Mouse (Mus musculus): ENCODE measurements around the gene Tmem221. TPM values are rescaled to one million over a fixed set of nuclear protein-coding genes. Genes with fewer than 3 reads are reported as not detected.
A peak's percentile ranks its signal among the peaks of the same experiment; 100 is the strongest.
"Not testable (repeated sequence)": the region's sequence is repeated elsewhere in the genome, so short reads cannot be mapped to it uniquely, and the experiment has no call there.

Gene Tmem221
- total RNA-seq, 2 experiments from 2014 or later = 0.31 to 0.36 TPM

- intact Hi-C loops (cut with DNase I) = loop anchor here (1.0 kb wide), 1 partner anchor 25 kb away; no protein-coding TSS in a partner anchor
- peak; percentile 86 for DNase-seq (ENCODE audit: low spot score)
These were observed 37.0 kb downstream of the Tmem221 start for GRCm38 (mm10) chr8:71521634-71522033.

- intact Hi-C loops (cut with DNase I) = loop anchor here (2.0 kb wide), 1 partner anchor 78 kb away; no protein-coding TSS in a partner anchor
- not testable (repeated sequence) for DNase-seq (ENCODE audit: low spot score)
These were observed 39.4 kb downstream of the Tmem221 start for GRCm38 (mm10) chr8:71519037-71519825.

- intact Hi-C loops (cut with DNase I) = no loop called here
- no peak for DNase-seq (ENCODE audit: low spot score)
These were observed 41.9 kb downstream of the Tmem221 start for GRCm38 (mm10) chr8:71516786-71517185.

- intact Hi-C loops (cut with DNase I) = no loop called here
- DNase-seq (ENCODE audit: low spot score) = no peak
These were observed 43.6 kb downstream of the Tmem221 start for GRCm38 (mm10) chr8:71515043-71515442.

GRCm38 (mm10) chr8:71513018-71513754 is 45.5 kb downstream of the Tmem221 start:
- intact Hi-C loops (cut with DNase I) = no loop called here
- no peak for DNase-seq (ENCODE audit: low spot score)

GRCm38 (mm10) chr8:71511644-71512043 is 47.0 kb downstream of the Tmem221 start, which contains the start of gene Plvap:
Gene Plvap, minus strand, starts transcription at chr8:71511752.
- DNase-seq (ENCODE audit: low spot score) = no peak
- intact Hi-C loops (cut with DNase I) = no loop called here

- intact Hi-C loops (cut with DNase I) = no loop called here
- DNase-seq (ENCODE audit: low spot score) = no peak
These were observed 49.4 kb downstream of the Tmem221 start for GRCm38 (mm10) chr8:71509316-71509715.

GRCm38 (mm10) chr8:71507589-71508104 is 51.0 kb downstream of the Tmem221 start:
- intact Hi-C loops (cut with DNase I) = no loop called here
- DNase-seq (ENCODE audit: low spot score) = peak; percentile 70

- DNase-seq (ENCODE audit: low spot score) = peak; percentile 46
- intact Hi-C loops (cut with DNase I) = no loop called here
These were observed 52.7 kb downstream of the Tmem221 start for GRCm38 (mm10) chr8:71505979-71506378.

GRCm38 (mm10) chr8:71505326-71505725 is 53.3 kb downstream of the Tmem221 start:
- intact Hi-C loops (cut with DNase I) = no loop called here
- no peak for DNase-seq (ENCODE audit: low spot score)

- DNase-seq (ENCODE audit: low spot score) = no peak
- intact Hi-C loops (cut with DNase I) = no loop called here
These were observed 54.3 kb downstream of the Tmem221 start for GRCm38 (mm10) chr8:71504349-71504748.

Other genes with a start within 250 kb of the Tmem221 start
- 100 to 1,000 TPM; 116 to 128 TPM for gene Use1, start 192.0 kb downstream of the Tmem221 start, total RNA-seq (2021)
- gene Ocel1, start 187.6 kb downstream of the Tmem221 start, total RNA-seq (2021) = 10 to 100 TPM; 13.2 to 14.3 TPM
- gene Nr2f6, start 176.9 kb downstream of the Tmem221 start, total RNA-seq (2021) = 10 to 100 TPM; 56.3 to 56.6 TPM
- gene Ushbp1, start 163.1 kb downstream of the Tmem221 start, total RNA-seq (2021) = 10 to 100 TPM; 24.5 to 32.5 TPM
- gene Babam1, start 162.0 kb downstream of the Tmem221 start, total RNA-seq (2021) = 10 to 100 TPM; 67.0 to 69.5 TPM
- under 1 TPM; 0.18 to 0.36 TPM for gene Ankle1, start 152.9 kb downstream of the Tmem221 start, total RNA-seq (2021)
- gene Abhd8, start 95.2 kb downstream of the Tmem221 start, total RNA-seq (2021) = 10 to 100 TPM; 32.4 to 32.6 TPM
- gene Mrpl34, start 93.9 kb downstream of the Tmem221 start, total RNA-seq (2021) = 100 to 1,000 TPM; 136 to 142 TPM
- gene Dda1, start 89.7 kb downstream of the Tmem221 start, total RNA-seq (2021) = 10 to 100 TPM; 29.1 to 29.9 TPM
- 10 to 100 TPM; 17.0 to 18.2 TPM for gene Ano8, start 72.9 kb downstream of the Tmem221 start, total RNA-seq (2021)
- gene Gtpbp3, start 70.8 kb downstream of the Tmem221 start, total RNA-seq (2021) = 10 to 100 TPM; 18.5 to 19.4 TPM
- gene Plvap, start 47.1 kb downstream of the Tmem221 start, total RNA-seq (2021) = 10 to 100 TPM; 26.6 to 35.3 TPM
- gene Ccdc194, start 33.2 kb downstream of the Tmem221 start, total RNA-seq (2021) = under 1 TPM in 1 of 2 experiments, not detected in 1; 0.14 TPM
- 10 to 100 TPM; 17.4 to 22.8 TPM for gene Bst2, start 21.4 kb downstream of the Tmem221 start, total RNA-seq (2021)
- 10 to 100 TPM; 27.0 to 31.1 TPM for gene Mvb12a, start 15.9 kb downstream of the Tmem221 start, total RNA-seq (2021)
- under 1 TPM; 0.14 to 0.31 TPM for gene Nxnl1, start 7.7 kb upstream of the Tmem221 start, total RNA-seq (2021)
- 100 to 1,000 TPM; 140 to 143 TPM for gene Slc27a1, start 10.0 kb upstream of the Tmem221 start, total RNA-seq (2021)
- gene Pgls, start 33.3 kb upstream of the Tmem221 start, total RNA-seq (2021) = 10 to 100 TPM; 68.1 to 75.9 TPM
- gene Fam129c, start 38.8 kb upstream of the Tmem221 start, total RNA-seq (2021) = 1 to 10 TPM in 1 of 2 experiments, under 1 TPM in 1; 0.81 to 1.5 TPM
- 10 to 100 TPM; 41.3 to 43.1 TPM for gene Colgalt1, start 52.1 kb upstream of the Tmem221 start, total RNA-seq (2021)
- under 1 TPM; 0.73 to 0.83 TPM for gene Unc13a, start 112.9 kb upstream of the Tmem221 start, total RNA-seq (2021)
- 1 to 10 TPM; 7.8 to 8.5 TPM for gene Jak3, start 117.4 kb upstream of the Tmem221 start, total RNA-seq (2021)
- gene Insl3, start 130.3 kb upstream of the Tmem221 start, total RNA-seq (2021) = 1 to 10 TPM; 4.0 to 4.8 TPM
- 1 to 10 TPM; 5.5 to 8.0 TPM for gene B3gnt3, start 142.9 kb upstream of the Tmem221 start, total RNA-seq (2021)
- under 1 TPM; 0.59 to 0.83 TPM for gene Fcho1, start 166.8 kb upstream of the Tmem221 start, total RNA-seq (2021)